ENCODE assay signal across 8 mouse cellular contexts in genomic region chr9:121757835-121758814, GRCm38 (mm10). TPM values are rescaled to one million over a fixed set of nuclear protein-coding genes. Genes with fewer than 3 reads are reported as not detected.
A peak's percentile ranks its signal among the peaks of the same experiment; 100 is the strongest.
DNase-seq lines count a peak whose midpoint lies in the region; ATAC-seq and TF ChIP-seq lines count a peak whose summit lies in the region.
"Had no signal": no experiment of that assay in that cellular context is flagged by ENCODE, and none has a peak within 500 bp of the region (broad histone marks: within the 10 kb centered on the region; RNA-seq: fewer than 3 reads in every experiment).

No protein-coding gene starts in this region.

- DNase-seq in hindbrain, embryonic 11.5 days (ENCODE audit: low spot score) = peak; percentile 44
- no peak for DNase-seq in thymus, postnatal 10 days (ENCODE audit: low spot score in 2 of 2)
- DNase-seq in frontal cortex, postnatal 36 days (ENCODE audit: low spot score in 2 of 2) = no peak

- peaks cover 53% of the 10 kb centered on the region for H3K36me3 ChIP-seq in megakaryocyte, embryonic 14.5 days (replicated peaks; ENCODE audit: low read length)
- H3K36me3 ChIP-seq in hindbrain, embryonic 11.5 days (ENCODE audit: control insufficient read depth, insufficient read depth, low read length) = peaks cover 7% of the 10 kb centered on the region; the same call in 1 of the 2 replicates
- H3K36me3 ChIP-seq in midbrain, embryonic 13.5 days = peaks cover 50% of the 10 kb centered on the region

- H3K4me1 ChIP-seq in megakaryocyte, embryonic 14.5 days = peaks cover 55% of the 10 kb centered on the region
- H3K4me1 ChIP-seq in embryonic fibroblast, embryonic 13.5 days (ENCODE audit: control insufficient read depth, insufficient read depth, low read length) = peaks cover 12% of the 10 kb centered on the region
- H3K4me1 ChIP-seq in hindbrain, embryonic 11.5 days (replicated peaks; ENCODE audit: control insufficient read depth, insufficient read depth, low read length) = peaks cover 16% of the 10 kb centered on the region
- peaks cover 37% of the 10 kb centered on the region for H3K4me1 ChIP-seq in midbrain, embryonic 13.5 days (replicated peaks)

- no peak for ATAC-seq in megakaryocyte, adult 5-6 weeks (ENCODE audit: poor library complexity, severe bottlenecking)
- no peak for ATAC-seq in hindbrain, embryonic 11.5 days (ENCODE audit: low FRiP score)
- ATAC-seq in midbrain, embryonic 13.5 days = no peak

- no peak; the same call in 1 of the 2 replicates for TF ChIP-seq POLR2A in embryonic fibroblast, embryonic 13.5 days (IDR thresholded peaks at IDR 0.05; ENCODE audit: low read depth, low read length)

- H3K27me3 ChIP-seq in megakaryocyte, embryonic 14.5 days (replicated peaks) = peaks cover 53% of the 10 kb centered on the region
- H3K27me3 ChIP-seq in hindbrain, embryonic 11.5 days (ENCODE audit: control insufficient read depth, insufficient read depth, low read length) = no peaks in the 10 kb centered on the region
- H3K27me3 ChIP-seq in midbrain, embryonic 13.5 days = no peaks in the 10 kb centered on the region

- 43% methylated on average over 10 of the region's 10 CpGs for WGBS in hindbrain, embryonic 11.5 days
- 57% methylated on average over 10 of the region's 10 CpGs for WGBS in midbrain, embryonic 13.5 days

- H3K27ac ChIP-seq in embryonic fibroblast, embryonic 13.5 days (ENCODE audit: insufficient read depth, low read length) = peak overlapping the region; percentile 63
- H3K27ac ChIP-seq in hindbrain, embryonic 11.5 days (ENCODE audit: low read depth, low read length) = peak overlapping the region; percentile 24; the same call in 1 of the 2 replicates
- peak overlapping the region; percentile 81 for H3K27ac ChIP-seq in midbrain, embryonic 13.5 days

- H3K4me3 ChIP-seq in megakaryocyte, embryonic 14.5 days (replicated peaks) = peak overlapping the region; percentile 44
- peak overlapping the region; percentile 60; the same call in 1 of the 2 replicates for H3K4me3 ChIP-seq in embryonic fibroblast, embryonic 13.5 days (ENCODE audit: insufficient read depth, low read length)
- H3K4me3 ChIP-seq in hindbrain, embryonic 11.5 days (ENCODE audit: low read depth, low read length) = peak overlapping the region; percentile 78
- H3K4me3 ChIP-seq in midbrain, embryonic 13.5 days (replicated peaks) = peak overlapping the region; percentile 80

- peak overlapping the region; percentile 94 for H3K4me2 ChIP-seq in hindbrain, embryonic 11.5 days (replicated peaks; ENCODE audit: low read depth, low read length)
- peak overlapping the region; percentile 96 for H3K4me2 ChIP-seq in midbrain, embryonic 13.5 days (replicated peaks)

- no peaks in the 10 kb centered on the region for H3K9me3 ChIP-seq in megakaryocyte, embryonic 14.5 days
- H3K9me3 ChIP-seq in hindbrain, embryonic 11.5 days (ENCODE audit: control insufficient read depth, low read length) = no peaks in the 10 kb centered on the region
- H3K9me3 ChIP-seq in midbrain, embryonic 13.5 days = no peaks in the 10 kb centered on the region

- peak overlapping the region; percentile 81 for H3K9ac ChIP-seq in hindbrain, embryonic 11.5 days (ENCODE audit: low read depth, low read length)
- H3K9ac ChIP-seq in midbrain, embryonic 13.5 days (replicated peaks) = peak overlapping the region; percentile 93

- TF ChIP-seq CTCF in embryonic fibroblast, embryonic 13.5 days (IDR thresholded peaks at IDR 0.05; ENCODE audit: borderline replicate concordance, insufficient read depth, low read length) = no peak

RNA-seq across cellular contexts. Expression of gene Zfp651, which starts 1.0 kb away (rescaled TPM):
- polyA plus RNA-seq in megakaryocyte, embryonic 14.5 days (2012; ENCODE audit: insufficient read depth, low replicate concordance) = 1.9 and 2.9 TPM in 2 replicates
- not detected in 2 replicates for total RNA-seq in megakaryocyte, adult 5-6 weeks (2015)
- total RNA-seq in megakaryocyte, adult 5-6 weeks (2017) = not detected in 2 replicates
- 30.4 and 36.6 TPM in 2 replicates for polyA plus RNA-seq in embryonic fibroblast, embryonic 13.5 days (2011; ENCODE audit: insufficient read length, low read depth, missing spikeins)
- polyA plus RNA-seq in hindbrain, embryonic 11.5 days (2014; fragmentation: Nextera tagmentation; extraction: Ambion mirVana) = 6.0 and 7.2 TPM in 2 replicates
- 6.7 and 12.0 TPM in 2 replicates for polyA plus RNA-seq in midbrain, embryonic 13.5 days (2015; fragmentation: Nextera tagmentation; extraction: Ambion mirVana)
- total RNA-seq: neutrophil, adult 5-6 weeks had no signal

RNA-seq across cellular contexts. Expression of gene Klhl40, which starts 19.3 kb away (rescaled TPM):
- not detected in 2 replicates for polyA plus RNA-seq in megakaryocyte, embryonic 14.5 days (2012; ENCODE audit: insufficient read depth, low replicate concordance)
- not detected in 2 replicates for total RNA-seq in megakaryocyte, adult 5-6 weeks (2015)
- not detected in 2 replicates for total RNA-seq in megakaryocyte, adult 5-6 weeks (2017)
- not detected in 2 replicates for polyA plus RNA-seq in embryonic fibroblast, embryonic 13.5 days (2011; ENCODE audit: insufficient read length, low read depth, missing spikeins)
- 0.57 and 0.78 TPM in 2 replicates for polyA plus RNA-seq in hindbrain, embryonic 11.5 days (2014; fragmentation: Nextera tagmentation; extraction: Ambion mirVana)
- 0.43 and 0.69 TPM in 2 replicates for polyA plus RNA-seq in midbrain, embryonic 13.5 days (2015; fragmentation: Nextera tagmentation; extraction: Ambion mirVana)
- total RNA-seq: neutrophil, adult 5-6 weeks had no signal

RNA-seq across cellular contexts. Expression of gene Hhatl, which starts 34.2 kb away (rescaled TPM):
- not detected in 2 replicates for polyA plus RNA-seq in megakaryocyte, embryonic 14.5 days (2012; ENCODE audit: insufficient read depth, low replicate concordance)
- total RNA-seq in megakaryocyte, adult 5-6 weeks (2015) = not detected in 2 replicates
- not detected in 2 replicates for total RNA-seq in megakaryocyte, adult 5-6 weeks (2017)
- polyA plus RNA-seq in embryonic fibroblast, embryonic 13.5 days (2011; ENCODE audit: insufficient read length, low read depth, missing spikeins) = not detected in 2 replicates
- not detected in 2 replicates for polyA plus RNA-seq in hindbrain, embryonic 11.5 days (2014; fragmentation: Nextera tagmentation; extraction: Ambion mirVana)
- 0.24 TPM in 1 of 2 replicates, not detected in the other for polyA plus RNA-seq in midbrain, embryonic 13.5 days (2015; fragmentation: Nextera tagmentation; extraction: Ambion mirVana)
- total RNA-seq: neutrophil, adult 5-6 weeks had no signal

RNA-seq across cellular contexts. Expression of gene Nktr, which starts 39.2 kb away (rescaled TPM):
- polyA plus RNA-seq in megakaryocyte, embryonic 14.5 days (2012; ENCODE audit: insufficient read depth, low replicate concordance) = 4.4 and 6.4 TPM in 2 replicates
- total RNA-seq in megakaryocyte, adult 5-6 weeks (2015) = 72.1 and 87.3 TPM in 2 replicates
- total RNA-seq in megakaryocyte, adult 5-6 weeks (2017) = 69.6 and 110 TPM in 2 replicates
- 134 and 169 TPM in 2 replicates for polyA plus RNA-seq in embryonic fibroblast, embryonic 13.5 days (2011; ENCODE audit: insufficient read length, low read depth, missing spikeins)
- 61.8 and 105 TPM in 2 replicates for polyA plus RNA-seq in hindbrain, embryonic 11.5 days (2014; fragmentation: Nextera tagmentation; extraction: Ambion mirVana)
- 69.0 and 71.1 TPM in 2 replicates for polyA plus RNA-seq in midbrain, embryonic 13.5 days (2015; fragmentation: Nextera tagmentation; extraction: Ambion mirVana)

RNA-seq across cellular contexts. Expression of gene Ss18l2, which starts 48.0 kb away (rescaled TPM):
- 30.1 and 45.4 TPM in 2 replicates for polyA plus RNA-seq in megakaryocyte, embryonic 14.5 days (2012; ENCODE audit: insufficient read depth, low replicate concordance)
- 36.2 and 39.1 TPM in 2 replicates for total RNA-seq in megakaryocyte, adult 5-6 weeks (2015)
- total RNA-seq in megakaryocyte, adult 5-6 weeks (2017) = 29.8 and 35.7 TPM in 2 replicates
- polyA plus RNA-seq in embryonic fibroblast, embryonic 13.5 days (2011; ENCODE audit: insufficient read length, low read depth, missing spikeins) = 46.9 and 59.7 TPM in 2 replicates
- 122 and 131 TPM in 2 replicates for polyA plus RNA-seq in hindbrain, embryonic 11.5 days (2014; fragmentation: Nextera tagmentation; extraction: Ambion mirVana)
- 146 TPM in 2 replicates for polyA plus RNA-seq in midbrain, embryonic 13.5 days (2015; fragmentation: Nextera tagmentation; extraction: Ambion mirVana)

Comparison
In these comparisons a context has a peak if more than half of its experiments do, and no peak if none do; other contexts are left out.
1. H3K27ac ChIP-seq: peak in every context shown above with its lines; median percentile 81 in midbrain, embryonic 13.5 days; 63 in embryonic fibroblast, embryonic 13.5 days; 24 in hindbrain, embryonic 11.5 days.